10 mouse cellular contexts compared by ENCODE assay signal in genomic region chr11:35750578-35750977, GRCm38 (mm10). TPM values are rescaled to one million over a fixed set of nuclear protein-coding genes. Genes with fewer than 3 reads are reported as not detected.
A peak's percentile ranks its signal among the peaks of the same experiment; 100 is the strongest.
DNase-seq lines count a peak whose midpoint lies in the region; ATAC-seq lines count a peak whose summit lies in the region.
"Had no signal": no experiment of that assay in that cellular context is flagged by ENCODE, and none has a peak within 500 bp of the region (broad histone marks: within the 10 kb centered on the region; RNA-seq: fewer than 3 reads in every experiment).

No protein-coding gene starts in this region.

- ATAC-seq in intestine, embryonic 15.5 days: peak; percentile 95
- ATAC-seq in erythroblast, adult 5-6 weeks (replicated peaks; ENCODE audit: low FRiP score, poor library complexity, severe bottlenecking): no peak

- H3K9ac ChIP-seq in intestine, embryonic 15.5 days: no peak overlapping the region
- H3K9ac ChIP-seq: embryonic facial prominence, embryonic 13.5 days had no signal

- 60% methylated on average over 8 of the region's 8 CpGs for WGBS in intestine, embryonic 15.5 days

- no peaks in the 10 kb centered on the region for H3K9me3 ChIP-seq in intestine, embryonic 15.5 days
- H3K9me3 ChIP-seq: embryonic facial prominence, embryonic 13.5 days; G1E had no signal

- no peak overlapping the region for H3K4me3 ChIP-seq in intestine, embryonic 15.5 days (replicated peaks)
- H3K4me3 ChIP-seq: embryonic facial prominence, embryonic 13.5 days had no signal

- no peaks in the 10 kb centered on the region for H3K27me3 ChIP-seq in intestine, embryonic 15.5 days (replicated peaks)
- H3K27me3 ChIP-seq: embryonic facial prominence, embryonic 13.5 days had no signal

- H3K36me3 ChIP-seq in intestine, embryonic 15.5 days: no peaks in the 10 kb centered on the region
- H3K36me3 ChIP-seq: embryonic facial prominence, embryonic 13.5 days; G1E had no signal

- peak overlapping the region; percentile 73 for H3K27ac ChIP-seq in intestine, embryonic 15.5 days
- H3K27ac ChIP-seq: embryonic facial prominence, embryonic 13.5 days had no signal

- 0 out of 2 replicates have a peak, but pooled peaks cover 4% of the 10 kb centered on the region for H3K4me1 ChIP-seq in intestine, embryonic 15.5 days (replicated peaks)

- peak; percentile 80 for DNase-seq in ovary, adult 18-20 months (ENCODE audit: low spot score)
- DNase-seq in ovary, postnatal 10 days (ENCODE audit: low spot score): no peak
- DNase-seq in lung, postnatal 25 days (ENCODE audit: low spot score): peak; percentile 88
- DNase-seq in spleen, postnatal 4 days (ENCODE audit: low spot score in 2 of 2): no peak
- no peak for DNase-seq in layer of hippocampus, adult 9-10 months (ENCODE audit: low spot score)
- no peak for DNase-seq in thymus, postnatal 10 days (ENCODE audit: low spot score in 2 of 2)

- no peak overlapping the region for H3K4me2 ChIP-seq in intestine, embryonic 15.5 days (replicated peaks)
- H3K4me2 ChIP-seq: embryonic facial prominence, embryonic 13.5 days had no signal

RNA-seq across cellular contexts. Expression of gene Pank3, which starts 18.7 kb away (rescaled TPM):
- polyA plus RNA-seq in intestine, embryonic 15.5 days (2015; fragmentation: Nextera tagmentation; extraction: Ambion mirVana): 28.2 and 28.3 TPM in 2 replicates
- total RNA-seq in erythroblast, adult 5-6 weeks (2015; ENCODE audit: low replicate concordance): 4.2 and 7.1 TPM in 2 replicates
- total RNA-seq in erythroblast, adult 5-6 weeks (2017; ENCODE audit: low replicate concordance): 7.8 and 10.1 TPM in 2 replicates

RNA-seq across cellular contexts. Expression of gene Fbll1, which starts 48.1 kb away (rescaled TPM):
- polyA plus RNA-seq in intestine, embryonic 15.5 days (2015; fragmentation: Nextera tagmentation; extraction: Ambion mirVana): 0.57 and 0.77 TPM in 2 replicates
- not detected in 2 replicates for total RNA-seq in erythroblast, adult 5-6 weeks (2015; ENCODE audit: low replicate concordance)
- not detected in 2 replicates for total RNA-seq in erythroblast, adult 5-6 weeks (2017; ENCODE audit: low replicate concordance)
- polyA plus RNA-seq: G1E had no signal

Comparison
In these comparisons a context has a peak if more than half of its experiments do, and no peak if none do; other contexts are left out.
1. DNase-seq: peak in ovary, adult 18-20 months (single experiment) and lung, postnatal 25 days (single experiment); none in ovary, postnatal 10 days (single experiment), spleen, postnatal 4 days (0 of 2), layer of hippocampus, adult 9-10 months (single experiment) and thymus, postnatal 10 days (0 of 2).